Mouse (Mus musculus) hindbrain, embryonic 14.5 days (tissue): ENCODE measurements around the gene Jakmip3. TPM values are rescaled to one million over a fixed set of nuclear protein-coding genes. Genes with fewer than 3 reads are reported as not detected.

Experiments
- ATAC-seq: fragments of 200-750 bp; cut with Nextera tagmentation; 2 replicates; pipeline ENCODE4 v1.8.0; 2017; ENCODE audit warnings: moderate number of reproducible peaks, mild to moderate bottlenecking, moderate TSS enrichment, moderate library complexity; ENCODE audit not compliant: low FRiP score
- DNase-seq: peaks from one replicate; pipeline ENCODE4 v3.0.0-alpha.2; 2015; ENCODE audit warnings: low spot score
- H3K27ac ChIP-seq: fragments of 300-500 bp; sonication (generic); 2 replicates; pipeline ENCODE4 v1.5.1; 2014; ENCODE audit warnings: mild to moderate bottlenecking, moderate library complexity
- H3K27me3 ChIP-seq: fragments of 300-500 bp; sonication (generic); 2 replicates; pipeline ENCODE4 v1.6.1; 2014; ENCODE audit warnings: mild to moderate bottlenecking, low read length, mixed read lengths; ENCODE audit not compliant: control insufficient read depth, insufficient read depth
- H3K36me3 ChIP-seq: fragments of 300-500 bp; sonication (generic); replicated peaks from 2 replicates; pipeline ENCODE4 v1.6.1; 2014; ENCODE audit not compliant: control insufficient read depth, insufficient read depth
- H3K4me1 ChIP-seq: fragments of 300-500 bp; sonication (generic); replicated peaks from 2 replicates; pipeline ENCODE4 v1.6.1; 2014; ENCODE audit warnings: antibody characterized with exemption, low read length, mixed read lengths; ENCODE audit not compliant: control insufficient read depth, insufficient read depth
- H3K4me2 ChIP-seq: fragments of 300-500 bp; sonication (generic); replicated peaks from 2 replicates; pipeline ENCODE4 v1.6.1; 2014; ENCODE audit warnings: mild to moderate bottlenecking, moderate library complexity
- H3K4me3 ChIP-seq: fragments of 300-500 bp; sonication (generic); replicated peaks from 2 replicates; pipeline ENCODE4 v1.5.1; 2014; ENCODE audit warnings: mild to moderate bottlenecking, low read length
- H3K9ac ChIP-seq: fragments of 300-500 bp; sonication (generic); 2 replicates; pipeline ENCODE4 v1.6.1; 2014
- H3K9me3 ChIP-seq: fragments of 300-500 bp; sonication (generic); 2 replicates; pipeline ENCODE4 v1.6.1; 2016; ENCODE audit warnings: low read length; ENCODE audit not compliant: control insufficient read depth
- WGBS: fragments of 180-500 bp; shearing (Covaris S2); extraction: QIAGEN DNeasy Blood & Tissue Kit; methylation state at CpG from one replicate; pipeline ENCODE4 v1.1.7; 2014; 5-methylcytosine and 5-hydroxymethylcytosine counted together
- polyA plus RNA-seq: library from polyadenylated mRNA; unstranded; fragments of >200 nt; fragmentation: Nextera tagmentation; extraction: Ambion mirVana; gene quantifications from 2 replicates; pipeline ENCODE4 v1.2.1, GENCODE M21; 2014

Jakmip3 gene
- polyA plus RNA-seq, 1 experiment from 2014 or later = 11.2 TPM

DNA sequence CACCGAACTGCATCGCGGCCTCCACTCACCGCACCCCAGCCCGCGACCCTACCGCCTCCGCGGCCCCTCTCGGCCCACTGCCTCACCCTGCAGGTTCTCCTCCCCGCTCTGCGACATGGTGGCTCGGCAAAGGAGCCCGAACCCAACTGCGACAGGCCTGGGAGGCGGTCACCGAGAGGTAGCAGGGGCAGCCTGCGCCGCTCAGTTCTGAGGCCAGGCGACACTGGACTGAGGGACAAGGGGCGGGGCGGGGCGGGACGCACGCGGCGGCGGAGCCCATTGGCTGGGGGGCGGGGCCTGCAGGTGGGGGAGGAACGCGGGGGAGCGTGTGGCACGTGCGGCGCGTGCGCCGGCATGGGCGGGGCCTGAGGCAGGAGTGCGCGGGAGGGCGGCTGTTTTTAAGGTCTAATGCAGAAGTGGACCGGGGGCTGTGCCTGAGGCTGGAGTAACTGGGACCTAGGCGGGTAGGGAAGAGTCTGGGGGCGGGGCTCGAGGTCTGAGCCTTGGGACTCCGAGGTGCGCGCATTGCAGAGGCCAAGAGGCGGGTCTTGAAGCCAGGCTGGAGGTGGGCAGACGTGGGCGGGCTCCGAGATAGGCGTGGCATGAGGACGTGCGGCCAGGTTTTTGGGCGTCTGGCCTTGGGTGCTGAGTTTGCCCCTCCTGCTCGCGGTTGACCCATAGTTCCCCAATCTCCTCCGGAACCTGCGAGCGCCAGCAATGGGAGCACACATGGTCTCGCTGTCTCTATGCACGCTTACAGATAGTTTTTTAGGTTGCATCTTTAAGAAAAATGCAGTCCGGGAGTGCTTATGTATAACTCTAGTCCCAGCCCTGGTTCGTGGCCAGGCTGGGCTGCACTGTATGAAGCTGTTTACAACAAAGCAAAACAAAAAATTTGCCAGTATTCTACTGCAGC lies 31.0 kb upstream of the Jakmip3 start, which contains the start of gene Bnip3:
Bnip3 (minus strand) TSS at position 243 of the 916 bp plus-strand sequence.
- peak within 1 kb of the TSS; percentile 80 for H3K4me2 ChIP-seq
- H3K9me3 ChIP-seq = no peaks in the 10 kb centered on the region
- H3K4me3 ChIP-seq = peak within 1 kb of the TSS; percentile 58
- WGBS = under 1% methylated on average over 60 of the region's 66 CpGs
- peak within 1 kb of the TSS; percentile 74 for H3K9ac ChIP-seq
- peaks cover 4% of the 10 kb centered on the region; the same call in 1 of the 2 replicates for H3K27me3 ChIP-seq
- H3K36me3 ChIP-seq = no peaks in the 10 kb centered on the region
- ATAC-seq = peak; percentile 94
- H3K27ac ChIP-seq = 0 out of 2 replicates have a peak within 1 kb of the TSS, but pooled peaks have one; percentile 43
- peaks cover 21% of the 10 kb centered on the region for H3K4me1 ChIP-seq
- peak; percentile 87 for DNase-seq

DNA sequence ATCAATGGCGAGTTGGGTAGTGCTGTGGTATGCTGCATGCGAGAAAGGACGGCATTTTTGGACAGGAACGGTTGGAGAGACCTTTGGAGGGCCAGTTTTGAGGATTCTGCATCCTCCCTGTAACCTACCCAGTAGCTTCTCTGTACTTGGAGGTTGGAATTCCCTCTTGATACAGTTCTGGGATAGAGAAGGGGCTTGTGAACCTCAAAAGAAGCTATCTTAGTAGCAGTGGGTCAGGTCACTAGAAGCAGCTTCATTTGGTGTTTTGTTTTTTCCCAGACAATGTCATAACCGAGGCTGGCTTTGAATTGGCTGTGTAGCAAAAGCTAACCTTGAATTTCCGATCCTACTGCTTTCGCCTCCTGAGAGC lies 30.4 kb upstream of the Jakmip3 start:
- Histone ChIP-seq H3K36me3 (no peaks in the 10 kb centered on the region), H3K4me3 (peak overlapping the region; percentile 58), H3K9me3 (no peaks in the 10 kb centered on the region), H3K9ac (peak overlapping the region; percentile 74), H3K4me1 (peaks cover 21% of the 10 kb centered on the region), H3K27ac (no peak overlapping the region), H3K4me2 (peak overlapping the region; percentile 80), H3K27me3 (peaks cover 4% of the 10 kb centered on the region; the same call in 1 of the 2 replicates)
- no peak for ATAC-seq
- 27% methylated on average over 7 of the region's 7 CpGs for WGBS
- DNase-seq = no peak

DNA sequence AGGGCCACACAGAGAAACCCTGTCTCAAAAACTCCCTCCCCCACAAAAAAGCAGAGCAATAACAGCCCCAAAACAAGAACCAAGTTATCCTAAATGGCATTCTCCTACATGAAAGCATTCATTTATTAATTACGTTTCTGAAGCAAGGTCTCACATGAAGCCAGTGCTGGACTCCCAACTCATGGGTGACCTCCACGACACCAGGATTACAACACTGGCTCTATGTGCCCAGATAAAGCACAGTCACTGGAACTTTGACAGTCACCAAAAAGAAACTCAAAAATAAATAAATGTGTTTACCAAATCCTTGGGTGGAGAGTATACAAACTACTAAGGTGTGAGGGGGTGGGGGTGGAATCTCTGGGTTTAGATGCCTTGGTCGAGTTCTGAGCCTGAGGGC lies 26.9 kb upstream of the Jakmip3 start:
- H3K4me3 ChIP-seq = no peak overlapping the region
- no peaks in the 10 kb centered on the region for H3K36me3 ChIP-seq
- H3K27me3 ChIP-seq = peaks cover 4% of the 10 kb centered on the region; the same call in 1 of the 2 replicates
- peaks cover 4% of the 10 kb centered on the region for H3K4me1 ChIP-seq
- 82% methylated on average over 3 of the region's 3 CpGs for WGBS
- no peak overlapping the region for H3K27ac ChIP-seq
- no peaks in the 10 kb centered on the region for H3K9me3 ChIP-seq
- H3K4me2 ChIP-seq = no peak overlapping the region
- DNase-seq (no peak), ATAC-seq (no peak)
- no peak overlapping the region for H3K9ac ChIP-seq

DNA sequence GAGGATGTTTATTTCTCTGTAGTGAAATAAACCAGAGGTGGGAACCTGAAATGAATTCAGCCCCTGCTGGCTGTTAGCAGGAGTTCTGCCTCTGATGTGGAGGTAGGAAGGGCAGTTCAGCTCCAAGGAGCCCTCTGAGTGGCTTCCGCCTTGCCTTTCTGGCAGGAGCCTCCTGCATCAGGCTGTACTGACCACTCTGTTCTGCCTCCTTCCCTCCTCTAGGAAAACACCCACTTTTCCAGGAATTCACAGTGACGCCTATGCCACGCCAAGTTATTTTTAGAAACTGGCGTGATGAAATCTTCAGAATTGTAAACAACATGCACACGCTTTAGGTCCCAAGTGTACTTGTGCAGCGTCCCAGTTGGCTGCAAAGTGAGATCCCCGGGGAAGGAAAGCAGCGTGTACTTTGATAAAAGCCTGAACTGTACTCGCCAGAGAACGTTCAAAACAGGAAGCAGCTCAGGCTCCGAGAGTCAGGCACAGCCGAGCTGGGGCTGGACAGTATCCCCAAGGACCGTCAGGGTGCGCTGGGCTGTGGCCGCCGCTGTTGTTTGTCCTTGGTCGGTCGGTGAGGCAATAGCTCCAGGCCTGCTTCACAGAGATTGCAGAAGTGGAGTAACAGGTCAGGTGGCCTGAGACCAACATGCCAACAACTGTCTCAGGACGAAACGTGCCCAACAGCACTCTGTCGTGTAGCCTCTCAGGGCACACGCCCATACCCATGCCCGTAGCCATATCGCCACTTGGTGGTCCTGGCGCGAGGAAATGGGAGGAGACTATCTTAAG lies 21.2 kb upstream of the Jakmip3 start:
- H3K9me3 ChIP-seq = no peaks in the 10 kb centered on the region
- H3K36me3 ChIP-seq = no peaks in the 10 kb centered on the region
- H3K4me3 ChIP-seq = peak overlapping the region; percentile 25
- WGBS = 7% methylated on average over 26 of the region's 26 CpGs
- DNase-seq = peak; percentile 28
- H3K4me2 ChIP-seq = peak overlapping the region; percentile 61
- peak overlapping the region; percentile 43; the same call in 1 of the 2 replicates for H3K27ac ChIP-seq
- H3K4me1 ChIP-seq = peaks cover 10% of the 10 kb centered on the region
- peak overlapping the region; percentile 44 for H3K9ac ChIP-seq
- ATAC-seq = no peak
- H3K27me3 ChIP-seq = no peaks in the 10 kb centered on the region

DNA sequence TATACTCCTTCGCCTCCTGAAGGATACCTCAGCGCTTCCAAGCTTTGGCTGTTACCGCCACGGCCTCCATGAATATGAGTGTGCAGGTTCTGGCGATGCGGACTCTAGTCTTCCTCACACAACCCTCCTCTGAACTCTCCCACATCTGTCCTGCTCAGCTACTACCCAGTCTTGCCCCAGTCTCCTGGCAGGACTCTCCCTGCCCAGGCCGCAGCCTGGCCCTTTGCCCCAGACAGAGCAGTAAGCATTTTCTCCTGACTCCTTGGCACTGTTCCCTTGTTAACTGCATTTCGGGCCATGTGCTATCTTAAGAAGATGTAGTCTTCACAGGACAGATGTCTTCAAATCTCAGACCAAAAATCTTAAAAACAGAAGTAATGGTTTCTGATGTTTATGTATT lies 18.9 kb upstream of the Jakmip3 start:
- Histone ChIP-seq H3K27me3 (no peaks in the 10 kb centered on the region), H3K36me3 (no peaks in the 10 kb centered on the region), H3K9me3 (no peaks in the 10 kb centered on the region), H3K4me1 (peaks cover 10% of the 10 kb centered on the region), H3K27ac (no peak overlapping the region), H3K9ac (no peak overlapping the region), H3K4me3 (no peak overlapping the region), H3K4me2 (no peak overlapping the region)
- ATAC-seq (no peak), DNase-seq (no peak)
- WGBS = 93% methylated on average over 8 of the region's 8 CpGs

DNA sequence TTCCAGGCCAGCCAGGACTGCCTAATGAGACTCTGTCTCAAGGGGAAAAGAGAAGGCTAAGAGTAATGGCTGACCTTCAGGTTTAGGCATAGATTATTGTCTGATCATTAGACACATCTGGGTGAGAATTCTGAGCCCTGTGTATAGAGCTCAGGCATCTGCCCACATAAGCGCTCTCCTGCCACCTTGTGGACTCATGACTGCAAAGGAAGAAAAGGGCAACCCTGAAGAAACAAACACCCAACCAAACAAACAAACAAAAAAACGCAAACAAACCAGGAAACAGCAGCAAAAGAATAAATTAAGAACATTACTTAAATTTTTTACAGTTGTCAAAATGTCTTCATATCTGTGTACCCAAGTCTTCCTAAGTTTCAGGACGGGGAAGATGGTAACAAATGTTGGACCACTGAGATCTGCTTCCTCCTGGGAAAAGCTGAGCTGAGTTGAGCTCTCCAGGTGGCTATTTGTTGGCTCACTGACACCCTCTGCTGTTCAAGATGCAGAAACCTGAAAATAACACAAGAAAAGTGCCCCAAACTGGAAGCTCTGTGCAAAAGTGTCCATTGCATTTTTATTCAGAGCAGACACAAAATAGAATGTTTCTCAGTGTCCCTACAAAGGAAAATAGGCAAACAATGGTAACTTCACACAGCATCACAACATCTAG lies 16.6 kb upstream of the Jakmip3 start:
- no peak overlapping the region for H3K4me3 ChIP-seq
- peaks cover 9% of the 10 kb centered on the region for H3K4me1 ChIP-seq
- no peaks in the 10 kb centered on the region for H3K9me3 ChIP-seq
- H3K9ac ChIP-seq = no peak overlapping the region
- DNase-seq = peak; percentile 41
- H3K27me3 ChIP-seq = no peaks in the 10 kb centered on the region
- no peak for ATAC-seq
- H3K27ac ChIP-seq = no peak overlapping the region
- no peak overlapping the region for H3K4me2 ChIP-seq
- H3K36me3 ChIP-seq = no peaks in the 10 kb centered on the region
- 8% methylated on average over 3 of the region's 3 CpGs for WGBS

DNA sequence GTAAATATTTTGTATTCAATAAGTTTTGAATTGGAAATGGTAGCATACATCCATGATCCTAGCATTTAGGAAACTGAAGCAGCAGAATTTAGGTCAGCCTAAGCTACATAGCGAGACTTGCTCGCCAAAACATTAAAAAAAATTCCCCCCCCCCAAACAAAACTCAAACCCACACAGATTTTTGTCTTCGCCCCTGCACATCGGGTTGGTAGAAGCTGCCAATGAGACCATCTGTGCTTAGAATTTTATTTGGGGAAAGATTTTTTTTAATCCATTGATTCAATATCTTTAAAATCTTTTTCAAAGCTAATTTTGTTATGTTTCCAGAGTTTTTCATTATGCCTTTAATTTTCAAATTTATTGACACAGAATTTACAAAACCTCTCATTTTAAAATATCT lies 12.1 kb upstream of the Jakmip3 start:
- no peak overlapping the region for H3K9ac ChIP-seq
- 93% methylated on average over 4 of the region's 4 CpGs for WGBS
- DNase-seq = no peak
- no peak overlapping the region for H3K4me3 ChIP-seq
- no peaks in the 10 kb centered on the region for H3K4me1 ChIP-seq
- no peak overlapping the region for H3K27ac ChIP-seq
- H3K9me3 ChIP-seq = no peaks in the 10 kb centered on the region
- no peak for ATAC-seq
- no peaks in the 10 kb centered on the region for H3K27me3 ChIP-seq
- H3K36me3 ChIP-seq = no peaks in the 10 kb centered on the region
- H3K4me2 ChIP-seq = no peak overlapping the region

DNA sequence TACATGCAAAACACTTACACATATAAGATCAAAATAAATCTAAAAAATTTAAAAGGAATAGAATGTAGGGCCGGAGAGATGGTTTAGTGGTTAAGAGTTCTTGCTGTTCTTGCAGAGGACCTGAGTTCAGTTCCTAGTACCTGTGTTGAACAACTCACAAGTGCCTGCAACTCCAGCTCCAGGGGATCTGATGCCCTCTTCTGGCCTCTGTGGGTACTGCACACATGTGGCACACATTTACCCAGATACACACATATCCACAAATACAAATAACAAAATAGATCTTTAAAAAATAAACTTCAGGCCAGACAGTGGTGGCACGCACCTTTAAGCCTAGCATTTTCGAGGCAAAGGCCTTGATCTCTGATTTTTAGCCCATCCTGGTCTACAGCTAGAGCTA lies 6.0 kb upstream of the Jakmip3 start:
- Histone ChIP-seq H3K9me3 (no peaks in the 10 kb centered on the region), H3K4me2 (no peak overlapping the region), H3K27ac (no peak overlapping the region), H3K27me3 (peaks cover 17% of the 10 kb centered on the region), H3K36me3 (no peaks in the 10 kb centered on the region), H3K4me1 (no peaks in the 10 kb centered on the region), H3K9ac (no peak overlapping the region), H3K4me3 (no peak overlapping the region)
- DNase-seq (no peak), ATAC-seq (no peak)
- 92% methylated on average over 3 of the region's 3 CpGs for WGBS

DNA sequence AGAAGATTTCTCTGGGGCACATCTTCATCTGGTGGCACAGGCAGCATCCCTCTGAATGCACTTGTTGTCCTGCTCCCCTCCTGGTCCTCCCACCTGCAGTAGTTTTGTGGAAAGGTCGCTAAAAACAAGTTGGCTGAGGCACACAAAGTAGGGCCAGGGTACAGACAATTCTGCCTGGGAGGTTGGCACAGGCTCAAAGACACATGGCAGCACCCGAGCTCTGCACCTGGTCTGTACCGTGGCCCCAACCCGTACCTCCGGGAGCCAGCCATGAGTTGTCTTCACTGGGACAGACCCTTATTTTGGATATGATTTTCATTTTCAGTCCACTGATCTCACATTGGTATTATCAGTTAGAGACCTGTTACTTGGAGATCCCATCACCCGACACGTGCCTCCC lies 1.5 kb upstream of the Jakmip3 start:
- no peak overlapping the region for H3K9ac ChIP-seq
- peaks cover 59% of the 10 kb centered on the region for H3K27me3 ChIP-seq
- 77% methylated on average over 7 of the region's 7 CpGs for WGBS
- H3K4me3 ChIP-seq = no peak overlapping the region
- no peak for DNase-seq
- no peaks in the 10 kb centered on the region; the same call in 1 of the 2 replicates for H3K4me1 ChIP-seq
- H3K36me3 ChIP-seq = no peaks in the 10 kb centered on the region
- H3K4me2 ChIP-seq = no peak overlapping the region
- H3K27ac ChIP-seq = no peak overlapping the region
- ATAC-seq = no peak
- H3K9me3 ChIP-seq = no peaks in the 10 kb centered on the region
